Mouse (Mus musculus): ENCODE measurements around the gene Gm45062. TPM values are rescaled to one million over a fixed set of nuclear protein-coding genes. Genes with fewer than 3 reads are reported as not detected.

Gene Gm45062
- total RNA-seq, 1 experiment: 1.5 TPM

- Histone ChIP-seq H3K36me3 (ENCODE audit: control insufficient read depth, insufficient read depth, low read length, poor library complexity, severe bottlenecking) (no peaks in the 10 kb centered on the region), H3K9me3 (ENCODE audit: control insufficient read depth, insufficient read depth, low read depth, low read length) (no peaks in the 10 kb centered on the region), H3K27ac (ENCODE audit: insufficient read depth, low read depth, low read length, poor library complexity, severe bottlenecking) (no peak overlapping the region), H3K4me1 (ENCODE audit: control insufficient read depth in 2 of 2, insufficient read depth in 2 of 2, low read length in 2 of 2, poor library complexity in 1 of 2) (no peaks in the 10 kb centered on the region), H3K4me3 (ENCODE audit: insufficient read depth in 1 of 2, low read depth in 1 of 2, low read length in 2 of 2, poor library complexity in 1 of 2, severe bottlenecking in 1 of 2) (no peak overlapping the region), H3K9ac (ENCODE audit: insufficient read depth, low read depth, low read length, poor library complexity, severe bottlenecking) (no peak overlapping the region)
- TF ChIP-seq HCFC1 (IDR thresholded peaks at IDR 0.05; ENCODE audit: borderline replicate concordance, insufficient read depth, low read length) (no peak), ZNF384 (IDR thresholded peaks at IDR 0.05; ENCODE audit: low read depth, low read length) (no peak), MAFK (IDR thresholded peaks at IDR 0.05; ENCODE audit: insufficient read depth, low read depth, low read length) (no peak), ZC3H11A (IDR thresholded peaks at IDR 0.05; ENCODE audit: borderline replicate concordance, low read depth, low read length) (no peak), CHD2 (IDR thresholded peaks at IDR 0.05; ENCODE audit: low read depth, low read length) (no peak)
- in situ Hi-C loops (cut with MboI; ENCODE audit: low sequenced_read_pairs in 2 of 2, unreplicated experiment in 2 of 2): no loop called here
- DNase-seq (ENCODE audit: low read depth, low spot score): no peak
Observed at GRCm38 (mm10) chr6:8551155-8551554, 291.9 kb downstream of the Gm45062 start.

GRCm38 (mm10) chr6:8556849-8557571, 297.8 kb downstream of the Gm45062 start:
- no peaks in the 10 kb centered on the region for H3K9me3 ChIP-seq (ENCODE audit: control insufficient read depth, insufficient read depth, low read depth, low read length)
- no peak overlapping the region for H3K4me3 ChIP-seq (ENCODE audit: insufficient read depth in 1 of 2, low read depth in 1 of 2, low read length in 2 of 2, poor library complexity in 1 of 2, severe bottlenecking in 1 of 2)
- no peaks in the 10 kb centered on the region for H3K36me3 ChIP-seq (ENCODE audit: control insufficient read depth, insufficient read depth, low read length, poor library complexity, severe bottlenecking)
- H3K4me1 ChIP-seq (ENCODE audit: control insufficient read depth in 2 of 2, insufficient read depth in 2 of 2, low read length in 2 of 2, poor library complexity in 1 of 2): no peaks in the 10 kb centered on the region
- TF ChIP-seq HCFC1 (IDR thresholded peaks at IDR 0.05; ENCODE audit: borderline replicate concordance, insufficient read depth, low read length) (no peak), ZC3H11A (IDR thresholded peaks at IDR 0.05; ENCODE audit: borderline replicate concordance, low read depth, low read length) (no peak), MAFK (IDR thresholded peaks at IDR 0.05; ENCODE audit: insufficient read depth, low read depth, low read length) (no peak), CHD2 (IDR thresholded peaks at IDR 0.05; ENCODE audit: low read depth, low read length) (no peak), ZNF384 (IDR thresholded peaks at IDR 0.05; ENCODE audit: low read depth, low read length) (no peak)
- H3K27ac ChIP-seq (ENCODE audit: insufficient read depth, low read depth, low read length, poor library complexity, severe bottlenecking): no peak overlapping the region
- in situ Hi-C loops (cut with MboI; ENCODE audit: low sequenced_read_pairs in 2 of 2, unreplicated experiment in 2 of 2): no loop called here
- H3K9ac ChIP-seq (ENCODE audit: insufficient read depth, low read depth, low read length, poor library complexity, severe bottlenecking): no peak overlapping the region
- DNase-seq (ENCODE audit: low read depth, low spot score): no peak

GRCm38 (mm10) chr6:8560682-8561081, 301.4 kb downstream of the Gm45062 start:
- no peak for DNase-seq (ENCODE audit: low read depth, low spot score)
- Histone ChIP-seq H3K36me3 (ENCODE audit: control insufficient read depth, insufficient read depth, low read length, poor library complexity, severe bottlenecking) (no peaks in the 10 kb centered on the region), H3K9me3 (ENCODE audit: control insufficient read depth, insufficient read depth, low read depth, low read length) (no peaks in the 10 kb centered on the region), H3K4me1 (ENCODE audit: control insufficient read depth in 2 of 2, insufficient read depth in 2 of 2, low read length in 2 of 2, poor library complexity in 1 of 2) (no peaks in the 10 kb centered on the region), H3K9ac (ENCODE audit: insufficient read depth, low read depth, low read length, poor library complexity, severe bottlenecking) (no peak overlapping the region), H3K27ac (ENCODE audit: insufficient read depth, low read depth, low read length, poor library complexity, severe bottlenecking) (no peak overlapping the region), H3K4me3 (ENCODE audit: insufficient read depth in 1 of 2, low read depth in 1 of 2, low read length in 2 of 2, poor library complexity in 1 of 2, severe bottlenecking in 1 of 2) (no peak overlapping the region)
- in situ Hi-C loops (cut with MboI; ENCODE audit: low sequenced_read_pairs in 2 of 2, unreplicated experiment in 2 of 2): no loop called here
- TF ChIP-seq MAFK (IDR thresholded peaks at IDR 0.05; ENCODE audit: insufficient read depth, low read depth, low read length) (no peak), CHD2 (IDR thresholded peaks at IDR 0.05; ENCODE audit: low read depth, low read length) (no peak), ZNF384 (IDR thresholded peaks at IDR 0.05; ENCODE audit: low read depth, low read length) (no peak), HCFC1 (IDR thresholded peaks at IDR 0.05; ENCODE audit: borderline replicate concordance, insufficient read depth, low read length) (no peak), ZC3H11A (IDR thresholded peaks at IDR 0.05; ENCODE audit: borderline replicate concordance, low read depth, low read length) (no peak)

- no peaks in the 10 kb centered on the region for H3K9me3 ChIP-seq (ENCODE audit: control insufficient read depth, insufficient read depth, low read depth, low read length)
- H3K9ac ChIP-seq (ENCODE audit: insufficient read depth, low read depth, low read length, poor library complexity, severe bottlenecking): no peak overlapping the region
- DNase-seq (ENCODE audit: low read depth, low spot score): no peak
- in situ Hi-C loops (cut with MboI; ENCODE audit: low sequenced_read_pairs in 2 of 2, unreplicated experiment in 2 of 2): no loop called here
- H3K4me3 ChIP-seq (ENCODE audit: insufficient read depth in 1 of 2, low read depth in 1 of 2, low read length in 2 of 2, poor library complexity in 1 of 2, severe bottlenecking in 1 of 2): no peak overlapping the region
- TF ChIP-seq ZC3H11A (IDR thresholded peaks at IDR 0.05; ENCODE audit: borderline replicate concordance, low read depth, low read length): no peak
- TF ChIP-seq ZNF384 (IDR thresholded peaks at IDR 0.05; ENCODE audit: low read depth, low read length): no peak
- TF ChIP-seq HCFC1 (IDR thresholded peaks at IDR 0.05; ENCODE audit: borderline replicate concordance, insufficient read depth, low read length): no peak
- TF ChIP-seq MAFK (IDR thresholded peaks at IDR 0.05; ENCODE audit: insufficient read depth, low read depth, low read length): no peak
- no peak for TF ChIP-seq CHD2 (IDR thresholded peaks at IDR 0.05; ENCODE audit: low read depth, low read length)
- H3K4me1 ChIP-seq (ENCODE audit: control insufficient read depth in 2 of 2, insufficient read depth in 2 of 2, low read length in 2 of 2, poor library complexity in 1 of 2): no peaks in the 10 kb centered on the region
- no peaks in the 10 kb centered on the region for H3K36me3 ChIP-seq (ENCODE audit: control insufficient read depth, insufficient read depth, low read length, poor library complexity, severe bottlenecking)
- no peak overlapping the region for H3K27ac ChIP-seq (ENCODE audit: insufficient read depth, low read depth, low read length, poor library complexity, severe bottlenecking)
Observed at GRCm38 (mm10) chr6:8582377-8582776, 323.1 kb downstream of the Gm45062 start.
